Mouse (Mus musculus) liver, embryonic 13.5 days (tissue): Measurements from ENCODE around the gene Decr2. TPM values are rescaled to one million over a fixed set of nuclear protein-coding genes. Genes with fewer than 3 reads are reported as not detected.

Source experiments
- ATAC-seq: fragments of 200-750 bp; cut with Nextera tagmentation; 2 replicates; pipeline ENCODE4 v1.8.0; 2017; ENCODE audit warnings: low read depth, mild to moderate bottlenecking, moderate number of reproducible peaks, moderate library complexity
- DNase-seq: peaks from one replicate; pipeline ENCODE4 v3.0.0; 2022
- H3K27ac ChIP-seq: fragments of 300-500 bp; sonication (generic); 2 replicates; pipeline ENCODE4 v1.5.1; 2015; ENCODE audit warnings: moderate library complexity, mild to moderate bottlenecking, inconsistent platforms
- H3K27me3 ChIP-seq: fragments of 300-500 bp; sonication (generic); 2 replicates; pipeline ENCODE4 v1.6.1; 2015; ENCODE audit warnings: mild to moderate bottlenecking, inconsistent platforms
- H3K36me3 ChIP-seq: fragments of 300-500 bp; sonication (generic); 2 replicates; pipeline ENCODE4 v1.6.1; 2015; ENCODE audit warnings: mild to moderate bottlenecking, inconsistent platforms
- H3K4me1 ChIP-seq: fragments of 300-500 bp; sonication (generic); replicated peaks from 2 replicates; pipeline ENCODE4 v1.6.1; 2015; ENCODE audit warnings: inconsistent platforms
- H3K4me2 ChIP-seq: fragments of 300-500 bp; sonication (generic); 2 replicates; pipeline ENCODE4 v1.6.1; 2015; ENCODE audit warnings: inconsistent platforms, mild to moderate bottlenecking, moderate library complexity
- H3K4me3 ChIP-seq: fragments of 300-500 bp; sonication (generic); replicated peaks from 2 replicates; pipeline ENCODE4 v1.5.1; 2015; ENCODE audit warnings: mild to moderate bottlenecking, inconsistent platforms
- H3K9ac ChIP-seq: fragments of 300-500 bp; sonication (generic); 2 replicates; pipeline ENCODE4 v1.6.1; 2015; ENCODE audit warnings: mild to moderate bottlenecking, inconsistent platforms
- H3K9me3 ChIP-seq: fragments of 300-500 bp; sonication (generic); replicated peaks from 2 replicates; pipeline ENCODE4 v1.6.1; 2016; ENCODE audit warnings: inconsistent platforms
- WGBS: fragments of 180-500 bp; shearing (Covaris S2); methylation state at CpG from one replicate; pipeline ENCODE4 v1.1.7; 2015; ENCODE audit not compliant: insufficient replicate concordance; 5-methylcytosine and 5-hydroxymethylcytosine counted together
- polyA plus RNA-seq: library from polyadenylated mRNA; unstranded; fragments of >200 nt; fragmentation: Nextera tagmentation; extraction: Ambion mirVana; gene quantifications from 2 replicates; pipeline ENCODE4 v1.2.1, GENCODE M21; 2015

Gene Decr2
- polyA plus RNA-seq, 1 experiment from 2014 or later = 11.1 TPM

DNA sequence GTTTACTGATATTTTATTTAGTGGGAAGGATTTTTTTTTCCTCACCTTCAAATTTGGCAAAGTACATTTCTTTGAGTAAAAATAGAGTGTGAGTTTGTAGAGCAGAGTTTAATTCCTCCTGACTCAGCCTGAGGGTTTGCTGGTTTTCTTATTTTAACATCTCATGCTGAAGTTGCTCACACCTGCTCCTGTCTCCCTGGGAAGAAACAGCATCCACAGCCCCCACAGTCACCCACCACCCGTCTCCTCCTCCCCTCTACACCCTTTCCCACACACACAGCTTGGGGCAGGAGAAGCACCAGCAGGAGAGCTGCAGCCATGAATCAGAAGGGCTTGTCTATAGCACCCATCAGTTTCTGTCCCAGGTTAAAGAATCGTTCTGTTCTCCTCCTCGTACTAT, 14.9 kb downstream of the Decr2 start:
- no peaks in the 10 kb centered on the region for H3K9me3 ChIP-seq
- peaks cover 1% of the 10 kb centered on the region; the same call in 1 of the 2 replicates for H3K4me1 ChIP-seq
- H3K4me2 ChIP-seq = no peak overlapping the region
- H3K9ac ChIP-seq = no peak overlapping the region
- H3K27me3 ChIP-seq = peaks cover 42% of the 10 kb centered on the region
- H3K36me3 ChIP-seq = no peaks in the 10 kb centered on the region
- no peak overlapping the region for H3K4me3 ChIP-seq
- no peak for DNase-seq
- H3K27ac ChIP-seq = no peak overlapping the region
- no peak for ATAC-seq
- 56% methylated on average over 3 of the region's 3 CpGs for WGBS

DNA sequence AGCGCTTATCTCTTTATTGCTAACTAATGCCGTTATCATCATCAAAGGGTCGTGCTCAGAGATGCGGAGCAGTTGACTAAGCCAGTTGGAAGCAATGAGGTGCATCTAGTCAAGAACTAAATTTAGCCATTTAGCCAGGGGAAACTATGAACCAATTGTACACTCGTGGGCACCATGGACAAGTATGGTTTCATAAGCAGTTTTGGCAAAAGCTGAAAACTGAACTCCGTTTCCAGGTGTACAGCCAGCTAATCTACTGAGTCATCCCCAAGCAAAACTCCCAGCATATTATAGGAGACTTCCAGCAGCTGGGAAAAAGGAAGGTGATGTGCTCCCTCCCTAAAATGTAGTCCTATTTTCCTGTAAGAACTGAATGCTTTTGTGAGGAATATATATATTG, 20.0 kb downstream of the Decr2 start:
- Histone ChIP-seq H3K4me2 (peak overlapping the region; percentile 96), H3K36me3 (no peaks in the 10 kb centered on the region), H3K27me3 (peaks cover 76% of the 10 kb centered on the region), H3K9ac (peak overlapping the region; percentile 44), H3K4me1 (peaks cover 38% of the 10 kb centered on the region), H3K4me3 (peak overlapping the region; percentile 76), H3K9me3 (0 out of 2 replicates have a peak, but pooled peaks cover 3% of the 10 kb centered on the region), H3K27ac (no peak overlapping the region)
- DNase-seq (no peak), ATAC-seq (no peak)
- 24% methylated on average over 6 of the region's 6 CpGs for WGBS

DNA sequence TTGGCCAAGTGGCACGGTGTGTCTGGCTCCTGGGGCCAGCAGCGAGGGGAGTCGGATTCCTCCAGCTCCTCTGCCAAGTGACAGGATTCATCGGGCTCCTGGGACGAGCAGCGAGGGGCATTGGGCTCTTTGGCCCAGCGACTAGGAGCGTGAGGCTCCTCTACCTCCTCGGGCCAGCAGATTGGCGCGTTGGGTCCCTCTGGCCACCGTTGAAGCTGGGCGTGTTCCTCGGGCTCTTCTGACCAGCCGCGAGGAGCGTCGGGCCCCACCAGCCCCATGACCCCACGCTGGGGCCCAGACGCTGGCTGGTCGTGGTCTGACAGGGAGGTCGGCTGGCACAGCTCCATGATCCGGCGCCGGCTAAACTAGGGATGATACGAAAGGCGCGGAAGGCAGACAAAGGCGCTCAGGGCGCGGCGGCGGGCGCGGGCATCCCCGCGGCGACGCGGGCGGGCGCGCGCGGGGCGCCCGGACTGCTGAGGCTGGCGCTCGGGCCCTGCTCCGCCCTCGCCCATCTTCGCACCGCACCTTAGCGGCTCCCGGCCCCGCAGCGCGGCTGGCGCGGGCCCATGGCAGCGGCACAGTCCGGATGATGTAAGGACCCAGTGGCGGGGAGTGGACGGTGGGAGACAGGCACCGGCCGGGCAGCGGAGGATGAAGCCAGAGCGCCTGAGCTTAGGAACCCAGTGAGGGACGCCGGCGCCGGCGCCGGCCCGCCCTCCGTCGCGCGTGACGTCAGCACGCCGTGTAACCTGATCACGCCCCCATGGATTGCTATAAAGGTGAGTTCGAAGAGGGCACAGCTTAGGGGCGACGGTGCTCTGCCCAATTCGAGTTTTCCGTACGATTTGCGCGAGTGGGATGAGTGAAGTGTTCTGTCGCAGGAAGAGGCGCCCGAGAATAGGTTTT, 21.1 kb downstream of the Decr2 start, which contains the start of gene Rab11fip3:
Rab11fip3 (minus strand) TSS at position 725 of the 909 bp plus-strand sequence.
- peak; percentile 52 for DNase-seq
- Histone ChIP-seq H3K4me3 (peak within 1 kb of the TSS; percentile 76), H3K9ac (peak within 1 kb of the TSS; percentile 71), H3K4me2 (peak within 1 kb of the TSS; percentile 96), H3K36me3 (no peaks in the 10 kb centered on the region), H3K9me3 (0 out of 2 replicates have a peak, but pooled peaks cover 3% of the 10 kb centered on the region), H3K27me3 (peaks cover 76% of the 10 kb centered on the region), H3K27ac (no peak within 1 kb of the TSS), H3K4me1 (peaks cover 44% of the 10 kb centered on the region)
- under 1% methylated on average over 84 of the region's 94 CpGs for WGBS
- peak; percentile 88 for ATAC-seq

DNA sequence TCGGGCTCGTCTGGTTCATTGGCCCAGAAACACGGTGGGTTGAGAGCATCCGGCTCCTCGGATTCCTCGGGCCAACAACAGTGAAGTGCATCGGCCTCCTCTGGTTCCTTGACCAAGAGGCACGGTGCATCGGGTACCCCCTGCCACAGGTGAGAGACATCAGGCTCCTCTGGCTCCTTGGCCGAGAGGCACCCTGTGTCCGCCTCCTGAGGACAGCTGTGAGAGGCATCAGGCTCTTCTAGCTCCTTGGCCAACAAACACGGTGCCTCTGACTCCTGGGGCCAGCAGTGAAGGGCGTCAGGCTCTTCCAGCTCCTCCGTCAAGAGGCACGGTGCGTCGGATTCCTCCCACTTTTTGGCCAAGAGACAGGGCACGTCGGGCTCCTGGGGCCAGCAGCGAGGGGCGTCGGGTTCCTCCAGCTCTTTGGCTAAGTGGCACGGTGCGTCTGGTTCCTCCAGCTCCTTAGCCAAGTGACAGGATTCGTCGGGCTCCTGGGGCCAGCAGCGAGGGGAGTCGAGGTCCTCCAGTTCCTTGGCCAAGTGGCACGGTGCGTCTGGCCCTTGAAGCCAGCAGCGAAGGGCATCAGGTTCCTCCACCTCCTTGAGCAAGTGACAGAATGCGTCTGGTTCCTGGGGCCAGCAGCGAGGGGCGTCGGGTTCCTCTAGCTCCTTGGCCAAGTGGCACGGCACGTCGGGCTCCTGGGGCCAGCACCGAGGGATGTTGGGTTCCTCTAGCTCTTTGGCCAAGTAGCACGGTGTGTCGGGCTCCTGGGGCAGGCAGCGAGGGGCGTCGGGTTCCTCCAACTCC, 21.9 kb downstream of the Decr2 start:
- ATAC-seq (no peak), DNase-seq (no peak)
- WGBS = 4% methylated on average over 44 of the region's 44 CpGs
- H3K27me3 ChIP-seq = peaks cover 72% of the 10 kb centered on the region
- peak overlapping the region; percentile 76 for H3K4me3 ChIP-seq
- H3K9ac ChIP-seq = peak overlapping the region; percentile 71
- 0 out of 2 replicates have a peak, but pooled peaks cover 3% of the 10 kb centered on the region for H3K9me3 ChIP-seq
- peaks cover 44% of the 10 kb centered on the region for H3K4me1 ChIP-seq
- peak overlapping the region; percentile 96 for H3K4me2 ChIP-seq
- no peaks in the 10 kb centered on the region for H3K36me3 ChIP-seq
- no peak overlapping the region for H3K27ac ChIP-seq

DNA sequence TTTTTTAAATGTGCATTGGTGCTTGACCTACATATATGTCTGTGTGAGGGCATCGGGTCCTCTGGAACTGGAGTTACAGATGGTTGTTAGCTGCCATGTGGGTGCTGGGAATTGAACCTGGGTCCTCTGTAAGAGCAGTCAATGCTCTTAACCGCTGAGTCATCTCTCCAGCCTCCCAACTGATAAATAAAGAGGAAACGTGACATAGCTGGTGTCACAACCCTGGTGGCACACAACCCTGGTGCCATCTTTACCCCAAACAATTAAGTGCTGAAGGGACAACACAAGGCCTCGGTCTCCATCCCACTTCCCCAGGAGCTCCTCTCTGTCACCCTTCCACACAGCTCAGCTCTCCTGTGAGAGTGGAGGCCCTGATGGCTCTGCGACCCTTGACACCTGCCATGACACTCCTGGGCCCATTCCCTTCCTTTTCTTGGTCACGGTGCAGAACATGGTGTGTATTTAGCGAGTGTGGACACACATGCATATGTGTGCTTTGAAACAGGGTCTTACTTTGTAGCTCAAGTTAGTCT, 23.6 kb downstream of the Decr2 start:
- no peaks in the 10 kb centered on the region for H3K36me3 ChIP-seq
- 0 out of 2 replicates have a peak overlapping the region, but pooled peaks have one; percentile 96 for H3K4me2 ChIP-seq
- 73% methylated on average over 7 of the region's 7 CpGs for WGBS
- H3K4me1 ChIP-seq = peaks cover 44% of the 10 kb centered on the region
- no peak for DNase-seq
- H3K9me3 ChIP-seq = 0 out of 2 replicates have a peak, but pooled peaks cover 3% of the 10 kb centered on the region
- peaks cover 56% of the 10 kb centered on the region for H3K27me3 ChIP-seq
- no peak overlapping the region for H3K4me3 ChIP-seq
- H3K9ac ChIP-seq = no peak overlapping the region
- no peak for ATAC-seq
- H3K27ac ChIP-seq = no peak overlapping the region

DNA sequence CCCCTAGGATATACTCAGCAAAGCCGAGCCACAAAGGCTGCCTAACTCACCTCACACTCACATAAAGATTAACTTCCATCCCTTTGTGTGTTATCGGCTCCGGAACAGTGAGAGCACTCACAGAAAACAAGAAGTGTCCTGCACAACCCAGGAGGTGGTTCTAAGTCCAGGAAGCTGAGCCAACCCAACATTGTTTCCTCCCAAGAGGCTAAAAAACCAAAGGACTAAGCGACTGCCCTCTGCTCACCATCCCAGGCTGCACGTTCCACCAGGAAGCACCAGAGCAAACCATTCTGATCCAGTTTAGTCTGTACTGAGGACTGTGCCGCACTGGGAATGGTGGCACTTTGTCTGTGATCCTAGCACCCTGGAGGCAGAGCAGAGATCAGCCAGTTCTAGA, 25.2 kb downstream of the Decr2 start:
- Histone ChIP-seq H3K9me3 (0 out of 2 replicates have a peak, but pooled peaks cover 3% of the 10 kb centered on the region), H3K27me3 (peaks cover 40% of the 10 kb centered on the region), H3K4me2 (no peak overlapping the region), H3K4me1 (peaks cover 40% of the 10 kb centered on the region), H3K9ac (no peak overlapping the region), H3K4me3 (no peak overlapping the region), H3K27ac (no peak overlapping the region), H3K36me3 (no peaks in the 10 kb centered on the region)
- 36% methylated on average over 6 of the region's 6 CpGs for WGBS
- ATAC-seq (no peak), DNase-seq (no peak)

DNA sequence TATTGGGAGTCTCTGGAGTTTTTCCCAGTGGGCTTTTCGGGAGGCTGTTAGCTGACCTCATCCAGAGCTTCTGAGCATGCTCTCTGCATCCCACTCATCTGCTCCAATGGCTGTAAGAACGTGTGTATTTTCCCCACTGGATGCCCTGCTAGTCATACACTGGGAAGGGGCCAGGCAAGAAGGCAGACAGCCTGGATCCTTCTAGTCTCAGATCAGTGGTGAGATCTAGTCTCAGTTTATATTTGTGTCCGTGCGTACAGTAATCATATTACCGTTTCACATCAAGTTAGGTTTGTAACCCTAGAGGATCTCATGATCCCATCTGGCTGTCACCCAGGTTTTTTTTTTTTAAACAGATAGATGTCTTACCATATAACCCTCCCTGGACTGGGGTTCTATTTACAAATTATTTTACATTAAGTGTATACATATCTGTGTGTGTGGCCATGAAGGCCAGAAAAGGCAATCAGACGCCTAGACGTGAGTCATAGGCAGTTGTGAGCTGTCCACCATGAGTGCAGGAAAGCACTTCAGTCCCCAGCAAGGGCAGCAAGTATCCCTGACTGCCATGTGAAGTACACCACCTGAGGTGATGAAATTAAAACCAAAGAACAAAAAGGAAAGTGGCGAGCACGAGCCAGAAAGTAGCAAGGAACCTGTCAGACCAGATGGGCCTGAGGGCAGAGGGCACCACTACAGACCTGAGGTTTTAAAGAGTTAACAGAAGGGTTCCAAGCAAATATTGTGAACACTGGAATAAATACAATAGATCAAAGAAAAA, 32.2 kb downstream of the Decr2 start:
- no peak for ATAC-seq
- Histone ChIP-seq H3K9me3 (no peaks in the 10 kb centered on the region), H3K36me3 (no peaks in the 10 kb centered on the region), H3K4me3 (no peak overlapping the region), H3K9ac (no peak overlapping the region), H3K27ac (no peak overlapping the region), H3K27me3 (peaks cover 9% of the 10 kb centered on the region; the same call in 1 of the 2 replicates), H3K4me1 (peaks cover 12% of the 10 kb centered on the region), H3K4me2 (no peak overlapping the region)
- 74% methylated on average over 9 of the region's 9 CpGs for WGBS
- no peak for DNase-seq

DNA sequence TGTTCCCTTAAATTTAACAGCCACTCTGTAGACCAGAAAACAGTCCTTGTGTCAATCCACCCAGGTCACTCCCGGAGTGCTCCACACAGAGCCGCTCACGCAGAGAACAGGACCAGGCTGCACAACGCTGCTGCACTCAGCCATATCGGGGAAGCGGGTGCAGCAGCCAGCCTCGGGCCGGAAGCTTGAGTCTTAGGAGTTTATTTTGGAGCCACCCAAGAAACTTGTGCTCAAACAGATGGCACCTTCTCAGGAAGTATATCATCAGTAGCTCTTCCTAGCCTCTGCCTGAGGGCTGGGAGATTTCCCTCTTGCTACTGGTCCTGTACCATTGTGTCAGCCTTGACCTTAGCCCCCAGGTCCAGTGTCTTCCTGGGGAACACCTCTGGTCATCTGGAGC, 32.9 kb downstream of the Decr2 start:
- Histone ChIP-seq H3K4me3 (no peak overlapping the region), H3K27ac (no peak overlapping the region), H3K36me3 (no peaks in the 10 kb centered on the region), H3K4me1 (peaks cover 12% of the 10 kb centered on the region), H3K27me3 (peaks cover 9% of the 10 kb centered on the region; the same call in 1 of the 2 replicates), H3K9me3 (no peaks in the 10 kb centered on the region), H3K4me2 (no peak overlapping the region), H3K9ac (no peak overlapping the region)
- DNase-seq = no peak
- no peak for ATAC-seq
- 75% methylated on average over 8 of the region's 8 CpGs for WGBS

DNA sequence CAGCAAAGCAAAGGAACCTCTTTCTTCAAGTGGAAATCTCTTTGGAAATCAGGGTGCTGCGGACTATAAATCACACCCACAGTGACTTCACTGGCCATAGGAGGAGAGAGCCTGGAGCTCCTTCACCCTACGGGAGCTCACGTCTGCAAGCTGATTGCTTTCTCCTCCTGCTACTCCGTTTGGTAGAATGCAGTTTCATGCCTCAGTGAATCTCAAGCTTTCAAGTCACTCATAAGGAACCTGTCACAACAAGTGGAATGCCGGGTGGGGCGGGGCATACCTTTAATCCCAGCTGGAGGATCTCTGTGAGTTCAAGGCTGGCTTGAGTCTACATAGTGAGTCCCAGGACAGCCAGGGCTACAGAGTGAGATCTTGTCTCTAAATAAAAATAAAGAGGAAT, 35.0 kb downstream of the Decr2 start:
- Histone ChIP-seq H3K9me3 (no peaks in the 10 kb centered on the region), H3K4me1 (peaks cover 15% of the 10 kb centered on the region), H3K27me3 (peaks cover 9% of the 10 kb centered on the region; the same call in 1 of the 2 replicates), H3K9ac (no peak overlapping the region), H3K27ac (no peak overlapping the region), H3K4me3 (no peak overlapping the region), H3K4me2 (no peak overlapping the region), H3K36me3 (no peaks in the 10 kb centered on the region)
- ATAC-seq = no peak
- 63% methylated on average over 6 of the region's 6 CpGs for WGBS
- no peak for DNase-seq

DNA sequence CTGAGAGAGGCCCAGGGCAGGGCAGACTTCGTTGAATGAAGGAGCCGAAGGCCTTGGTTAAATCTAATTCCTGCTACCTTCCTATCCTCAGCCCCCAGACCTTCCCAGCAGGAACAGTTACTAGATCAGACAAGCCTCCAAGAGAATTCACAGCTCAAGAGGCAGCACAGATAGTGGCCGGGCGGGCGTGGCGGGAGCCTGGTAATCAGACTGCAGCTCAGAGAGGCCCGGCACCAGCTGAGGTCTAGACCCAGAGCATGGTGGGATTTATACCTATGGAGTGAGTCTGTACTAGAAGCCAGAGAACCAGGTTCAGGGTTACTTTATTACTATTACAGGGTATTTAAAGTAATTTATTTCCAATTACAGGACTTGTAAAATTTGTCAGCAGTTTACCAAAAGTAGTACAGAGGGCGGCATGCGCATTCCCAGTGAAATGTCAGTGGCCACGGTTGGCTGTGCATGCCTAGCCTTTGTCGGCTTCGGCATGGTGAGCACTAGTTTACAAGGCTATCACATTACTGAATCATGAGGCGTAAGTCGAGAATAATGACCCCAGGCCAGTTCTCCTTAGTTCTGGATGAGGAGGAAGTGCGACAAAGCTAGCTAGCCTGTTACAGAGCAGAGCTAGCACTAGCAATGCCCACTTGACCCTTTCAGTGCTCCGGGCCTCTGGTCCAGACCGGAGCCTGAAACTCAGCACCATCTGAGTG, 35.8 kb downstream of the Decr2 start:
- no peaks in the 10 kb centered on the region for H3K36me3 ChIP-seq
- H3K9ac ChIP-seq = no peak overlapping the region
- H3K27ac ChIP-seq = no peak overlapping the region
- H3K4me3 ChIP-seq = no peak overlapping the region
- WGBS = 49% methylated on average over 17 of the region's 17 CpGs
- peak; percentile 29 for DNase-seq
- H3K27me3 ChIP-seq = peaks cover 9% of the 10 kb centered on the region; the same call in 1 of the 2 replicates
- H3K4me2 ChIP-seq = no peak overlapping the region
- peaks cover 15% of the 10 kb centered on the region for H3K4me1 ChIP-seq
- ATAC-seq = peak; percentile 65
- H3K9me3 ChIP-seq = no peaks in the 10 kb centered on the region
